Mouse (Mus musculus) liver, adult (tissue): ENCODE measurements around the gene Gm8113.
"Not testable (repeated sequence)": the region's sequence is repeated elsewhere in the genome, so short reads cannot be mapped to it uniquely, and the experiment has no call there.

Experiments used
- GATA4 ChIP-seq: IDR thresholded peaks from 2 replicates; pipeline ENCODE4 v1.6.1; 2014; ENCODE audit warnings: mild to moderate bottlenecking, low read length; ENCODE audit not compliant: insufficient replicate concordance

Gene Gm8113

DNA sequence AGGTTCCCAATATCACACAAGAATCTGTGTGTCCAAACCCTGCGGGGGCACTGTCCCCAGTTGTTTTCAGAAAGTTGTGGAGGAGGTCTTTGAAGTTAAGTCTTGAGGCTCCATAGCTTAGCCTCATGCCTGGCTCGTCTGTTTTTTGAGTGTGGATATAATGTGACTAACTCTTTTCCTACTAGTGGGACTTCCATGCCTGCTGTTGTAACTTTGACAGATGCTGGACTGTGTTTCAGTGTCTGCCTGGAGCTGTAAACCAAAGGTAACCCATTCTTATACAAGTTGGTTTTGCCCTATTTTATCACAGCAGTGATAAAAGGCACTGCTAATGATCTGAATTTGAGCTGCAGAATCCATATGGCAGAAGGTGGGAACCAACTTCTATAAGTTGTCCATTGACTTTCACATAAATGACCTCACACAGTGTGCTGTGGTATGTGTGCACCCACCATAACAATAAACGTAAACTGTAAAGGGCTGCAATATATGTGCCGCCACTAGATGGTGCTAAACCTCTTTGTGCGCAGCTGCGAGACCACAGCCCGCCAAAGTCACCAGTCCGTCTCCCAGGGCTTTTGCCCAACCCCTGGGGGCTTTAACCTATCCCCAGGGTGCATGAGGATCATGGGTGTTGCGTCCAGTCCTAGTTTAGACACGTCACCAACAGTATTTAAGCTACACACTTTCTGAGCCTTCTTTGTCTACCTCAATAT, at the start of gene Gm8113:
Gm8113 (plus strand) TSS at position 703 of the 716 bp plus-strand sequence.
- TF ChIP-seq GATA4: not testable (repeated sequence)

DNA sequence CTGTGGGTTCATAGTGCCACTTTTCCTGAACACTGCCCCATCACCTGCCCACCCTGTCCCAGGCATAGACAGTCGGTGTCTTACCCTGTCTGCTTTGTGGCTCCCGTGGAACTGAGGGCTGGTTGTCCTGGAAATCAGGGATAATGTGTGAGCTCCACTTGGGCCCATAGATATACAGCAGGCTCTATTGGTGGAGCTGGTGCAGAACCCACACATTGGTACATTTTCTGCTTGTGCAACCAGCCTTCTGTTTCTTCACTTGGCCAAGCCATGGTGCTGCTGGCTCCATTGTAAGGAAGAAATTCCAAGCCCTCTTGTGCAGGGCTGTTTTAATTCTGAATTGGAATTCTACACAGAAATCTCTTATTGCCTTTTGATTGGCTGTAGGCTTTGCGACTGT, 49.8 kb upstream of the Gm8113 start, which contains the start of gene Ear1:
Ear1 (minus strand) TSS at position 101 of the 400 bp plus-strand sequence.
- TF ChIP-seq GATA4: not testable (repeated sequence)

DNA sequence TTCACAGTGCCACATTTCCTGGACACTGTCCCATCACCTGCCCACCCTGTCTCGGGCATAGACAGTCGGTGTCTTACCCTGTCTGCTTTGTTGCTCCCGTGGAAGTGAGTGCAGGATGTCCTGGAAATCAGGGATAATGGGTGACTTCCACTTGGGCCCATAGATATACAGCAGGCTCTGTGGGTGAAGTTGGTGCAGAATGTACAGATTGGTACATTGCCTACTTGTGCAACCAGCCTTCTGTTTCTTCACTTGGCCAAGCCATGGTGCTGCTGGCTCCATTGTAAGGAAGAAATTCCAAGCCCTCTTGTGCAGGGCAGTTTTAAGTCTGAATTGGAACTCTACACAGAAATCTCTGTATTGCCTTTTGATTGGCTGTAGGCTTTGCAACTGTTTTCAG, 1.7 kb upstream of the Gm8113 start, which contains the start of gene Ear10:
Ear10 (minus strand) TSS at position 101 of the 400 bp plus-strand sequence.
- TF ChIP-seq GATA4: not testable (repeated sequence)

DNA sequence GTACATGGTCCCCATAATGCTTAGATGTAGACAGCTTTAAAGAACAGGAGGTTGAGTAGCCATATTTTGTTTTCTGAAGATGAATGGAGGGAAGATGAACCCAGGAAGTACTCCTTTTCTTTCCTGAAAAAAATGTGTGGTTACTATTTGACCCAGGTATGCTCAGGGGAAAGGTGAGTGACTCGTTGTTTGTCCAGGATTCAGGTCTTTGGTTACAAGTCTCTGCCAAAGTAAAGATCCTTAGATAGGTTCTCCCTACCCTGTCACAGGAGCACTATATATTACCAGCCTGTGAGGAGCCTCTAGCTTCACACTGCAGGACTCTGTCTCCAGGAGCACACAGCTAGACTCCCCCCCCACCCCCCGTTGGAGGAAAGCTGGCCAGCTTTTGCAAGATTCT, 31.6 kb downstream of the Gm8113 start, which contains the start of gene Ang5:
Ang5 (plus strand) TSS at position 301 of the 400 bp plus-strand sequence.
- not testable (repeated sequence) for TF ChIP-seq GATA4
